Mouse (Mus musculus) small intestine, adult 2 months (tissue): ENCODE measurements around the gene Btg3. TPM values are rescaled to one million over a fixed set of nuclear protein-coding genes. Genes with fewer than 3 reads are reported as not detected.

ENCODE experiments used
- H3K27ac ChIP-seq: fragments of 200-500 bp; 2 replicates; pipeline ENCODE4 v1.5.1; 2012; ENCODE audit warnings: low read depth, low read length, control low read depth, inconsistent platforms; ENCODE audit not compliant: insufficient read depth
- H3K27me3 ChIP-seq: fragments of 200-500 bp; 2 replicates; pipeline ENCODE4 v1.6.1; 2012; ENCODE audit warnings: mild to moderate bottlenecking, moderate library complexity, low read length, inconsistent platforms; ENCODE audit not compliant: control insufficient read depth, insufficient read depth
- H3K36me3 ChIP-seq: fragments of 200-500 bp; 2 replicates; pipeline ENCODE4 v1.6.1; 2012; ENCODE audit warnings: mild to moderate bottlenecking, low read length, control low read depth, inconsistent platforms; ENCODE audit not compliant: control insufficient read depth, insufficient read depth
- H3K4me1 ChIP-seq: fragments of 200-500 bp; 2 replicates; pipeline ENCODE4 v1.6.1; 2012; ENCODE audit warnings: low read length, inconsistent platforms, mixed read lengths; ENCODE audit not compliant: control insufficient read depth, insufficient read depth, insufficient read length
- H3K4me3 ChIP-seq: fragments of 200-500 bp; 2 replicates; pipeline ENCODE4 v1.5.1; 2012; ENCODE audit warnings: low read depth, mild to moderate bottlenecking, control low read depth, inconsistent platforms, low read length, moderate library complexity
- CTCF ChIP-seq: fragments of 200-500 bp; IDR thresholded peaks from 2 replicates; pipeline ENCODE4 v1.5.1; 2012; ENCODE audit warnings: low read depth, mild to moderate bottlenecking, control low read depth, inconsistent platforms, low read length, moderate library complexity, mixed read lengths; ENCODE audit not compliant: insufficient replicate concordance, insufficient read length; ENCODE audit errors: extremely low read depth
- POLR2A ChIP-seq: fragments of 200-500 bp; IDR thresholded peaks from 2 replicates; pipeline ENCODE4 v1.6.1; 2012; ENCODE audit warnings: low read depth, mild to moderate bottlenecking, control low read depth, inconsistent platforms, low read length, moderate library complexity
- WGBS: fragments of 180-500 bp; shearing (Covaris S2); methylation state at CpG from one replicate; pipeline ENCODE4 v1.1.7; 2018; 5-methylcytosine and 5-hydroxymethylcytosine counted together
- polyA plus RNA-seq: library from polyadenylated mRNA; depleted of rRNA; stranded (reverse); fragments of >200 nt; gene quantifications from 2 replicates; pipeline ENCODE4 v1.2.3, GENCODE M21; 2012; rRNA removed

Gene Btg3
- polyA plus RNA-seq, 1 experiment = 0.72 TPM

DNA sequence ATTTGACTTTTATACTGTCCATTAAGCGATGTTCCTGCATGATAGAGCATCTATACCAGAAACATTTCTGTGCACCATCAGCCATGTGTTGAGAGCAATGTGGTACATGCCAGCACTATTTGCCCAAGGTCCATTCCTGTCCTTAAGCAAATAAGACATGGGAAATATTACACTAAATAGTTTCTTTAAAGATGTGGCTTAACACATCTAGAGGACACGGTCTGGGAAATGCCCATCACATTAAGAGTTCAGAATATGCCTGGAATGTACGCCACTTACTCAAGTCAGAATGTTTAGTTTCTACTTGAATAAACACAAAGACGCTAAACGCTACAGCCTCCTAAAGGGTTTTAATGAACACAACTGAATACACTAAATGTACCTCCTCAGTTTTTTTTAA is 93.8 kb downstream of the Btg3 start:
- Histone ChIP-seq H3K36me3 (no peaks in the 10 kb centered on the region), H3K4me3 (no peak overlapping the region), H3K27me3 (no peaks in the 10 kb centered on the region; the same call in 1 of the 2 replicates), H3K4me1 (peaks cover 6% of the 10 kb centered on the region), H3K27ac (no peak overlapping the region)
- 75% methylated on average over 5 of the region's 5 CpGs for WGBS
- TF ChIP-seq POLR2A = no peak
- TF ChIP-seq CTCF = no peak

Other genes with a start within 250 kb of the Btg3 start
- 22.5 and 75.9 TPM in 2 replicates for gene Cxadr, start 75.7 kb downstream of the Btg3 start, polyA plus RNA-seq
- 1.1 and 2.3 TPM in 2 replicates for gene D16Ertd472e, start 199.5 kb upstream of the Btg3 start, polyA plus RNA-seq